Mouse (Mus musculus) olfactory bulb, adult 2 months (tissue): ENCODE results near the gene Spcs3.

ENCODE experiments used
- CTCF ChIP-seq: fragments of 200-500 bp; IDR thresholded peaks from 2 replicates; pipeline ENCODE4 v1.5.1; 2012; ENCODE audit warnings: low read depth, mild to moderate bottlenecking, low read length, moderate library complexity; ENCODE audit not compliant: insufficient read depth
- POLR2A ChIP-seq: fragments of 200-500 bp; IDR thresholded peaks from 2 replicates; pipeline ENCODE4 v1.6.1; 2012; ENCODE audit warnings: mild to moderate bottlenecking, low read depth, low read length, moderate library complexity; ENCODE audit not compliant: insufficient read depth

- TF ChIP-seq POLR2A = no peak
- no peak for TF ChIP-seq CTCF
Measured at GRCm38 (mm10) chr8:54565181-54565580, 35.4 kb upstream of the Spcs3 start.
